Mouse (Mus musculus): Measurements from ENCODE around the gene Apobr. TPM values are rescaled to one million over a fixed set of nuclear protein-coding genes. Genes with fewer than 3 reads are reported as not detected.

Apobr gene
- polyA plus RNA-seq, 1 experiment: 7.2 TPM

DNA sequence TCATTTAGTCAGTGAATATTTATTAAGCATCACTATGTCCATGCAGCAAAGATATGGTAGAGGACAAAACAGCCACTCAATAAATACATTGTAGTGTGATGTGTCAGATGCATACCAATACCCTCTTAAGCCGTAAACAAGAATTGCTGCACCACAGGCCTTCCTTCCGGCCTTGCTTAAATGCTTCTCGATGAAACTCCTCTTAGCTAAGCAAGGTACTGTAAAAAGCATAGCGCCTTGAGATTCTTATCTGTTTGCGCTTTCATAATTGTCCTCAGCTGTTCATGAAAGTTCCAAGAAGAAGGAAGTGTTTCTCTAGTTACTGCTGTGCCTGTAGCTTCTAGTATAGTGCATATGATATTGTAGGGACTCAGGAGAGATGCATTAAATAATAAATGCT lies 21.9 kb downstream of the Apobr start:
- H3K27ac ChIP-seq (ENCODE audit: control insufficient read depth, insufficient read depth, low read length): no peak overlapping the region
- no peaks in the 10 kb centered on the region for H3K27me3 ChIP-seq (ENCODE audit: control insufficient read depth, insufficient read depth, low read length)
- no peak overlapping the region for H3K4me3 ChIP-seq (ENCODE audit: control insufficient read depth, insufficient read depth, low read length)
- TF ChIP-seq CTCF (IDR thresholded peaks at IDR 0.05; ENCODE audit: borderline replicate concordance, control insufficient read depth, extremely low read depth, insufficient read depth, low read length, poor library complexity) (no peak), POLR2A (IDR thresholded peaks at IDR 0.05; ENCODE audit: control insufficient read depth, extremely low read depth, insufficient read depth, low read length, poor library complexity) (no peak)
- DNase-seq: no peak
- peaks cover 5% of the 10 kb centered on the region for H3K4me1 ChIP-seq (replicated peaks; ENCODE audit: control insufficient read depth, insufficient read depth, low read length)
- WGBS: 16% methylated on average over 5 of the region's 5 CpGs
- no peaks in the 10 kb centered on the region for H3K36me3 ChIP-seq (ENCODE audit: control insufficient read depth, insufficient read depth, low read length)

GRCm38 (mm10) chr7:126607064-126607463 lies 22.3 kb downstream of the Apobr start:
- Histone ChIP-seq H3K4me3 (ENCODE audit: control insufficient read depth, insufficient read depth, low read length) (no peak overlapping the region), H3K27me3 (ENCODE audit: control insufficient read depth, insufficient read depth, low read length) (no peaks in the 10 kb centered on the region), H3K27ac (ENCODE audit: control insufficient read depth, insufficient read depth, low read length) (no peak overlapping the region), H3K36me3 (ENCODE audit: control insufficient read depth, insufficient read depth, low read length) (no peaks in the 10 kb centered on the region), H3K4me1 (replicated peaks; ENCODE audit: control insufficient read depth, insufficient read depth, low read length) (peaks cover 5% of the 10 kb centered on the region)
- TF ChIP-seq POLR2A (IDR thresholded peaks at IDR 0.05; ENCODE audit: control insufficient read depth, extremely low read depth, insufficient read depth, low read length, poor library complexity): no peak
- TF ChIP-seq CTCF (IDR thresholded peaks at IDR 0.05; ENCODE audit: borderline replicate concordance, control insufficient read depth, extremely low read depth, insufficient read depth, low read length, poor library complexity): no peak
- WGBS: 88% methylated on average over 3 of the region's 3 CpGs
- no peak for DNase-seq

GRCm38 (mm10) chr7:126607796-126608195 lies 23.1 kb downstream of the Apobr start:
- no peaks in the 10 kb centered on the region for H3K27me3 ChIP-seq (ENCODE audit: control insufficient read depth, insufficient read depth, low read length)
- H3K4me3 ChIP-seq (ENCODE audit: control insufficient read depth, insufficient read depth, low read length): no peak overlapping the region
- H3K27ac ChIP-seq (ENCODE audit: control insufficient read depth, insufficient read depth, low read length): no peak overlapping the region
- 94% methylated on average over 5 of the region's 5 CpGs for WGBS
- H3K4me1 ChIP-seq (replicated peaks; ENCODE audit: control insufficient read depth, insufficient read depth, low read length): peaks cover 5% of the 10 kb centered on the region
- TF ChIP-seq CTCF (IDR thresholded peaks at IDR 0.05; ENCODE audit: borderline replicate concordance, control insufficient read depth, extremely low read depth, insufficient read depth, low read length, poor library complexity): no peak
- no peak for TF ChIP-seq POLR2A (IDR thresholded peaks at IDR 0.05; ENCODE audit: control insufficient read depth, extremely low read depth, insufficient read depth, low read length, poor library complexity)
- no peaks in the 10 kb centered on the region for H3K36me3 ChIP-seq (ENCODE audit: control insufficient read depth, insufficient read depth, low read length)
- no peak for DNase-seq

GRCm38 (mm10) chr7:126612736-126613135 lies 28.0 kb downstream of the Apobr start:
- 89% methylated on average over 3 of the region's 3 CpGs for WGBS
- TF ChIP-seq POLR2A (IDR thresholded peaks at IDR 0.05; ENCODE audit: control insufficient read depth, extremely low read depth, insufficient read depth, low read length, poor library complexity): no peak
- TF ChIP-seq CTCF (IDR thresholded peaks at IDR 0.05; ENCODE audit: borderline replicate concordance, control insufficient read depth, extremely low read depth, insufficient read depth, low read length, poor library complexity): no peak
- Histone ChIP-seq H3K27ac (ENCODE audit: control insufficient read depth, insufficient read depth, low read length) (no peak overlapping the region), H3K36me3 (ENCODE audit: control insufficient read depth, insufficient read depth, low read length) (no peaks in the 10 kb centered on the region), H3K27me3 (ENCODE audit: control insufficient read depth, insufficient read depth, low read length) (no peaks in the 10 kb centered on the region), H3K4me3 (ENCODE audit: control insufficient read depth, insufficient read depth, low read length) (no peak overlapping the region), H3K4me1 (replicated peaks; ENCODE audit: control insufficient read depth, insufficient read depth, low read length) (no peaks in the 10 kb centered on the region)
- DNase-seq: no peak

DNA sequence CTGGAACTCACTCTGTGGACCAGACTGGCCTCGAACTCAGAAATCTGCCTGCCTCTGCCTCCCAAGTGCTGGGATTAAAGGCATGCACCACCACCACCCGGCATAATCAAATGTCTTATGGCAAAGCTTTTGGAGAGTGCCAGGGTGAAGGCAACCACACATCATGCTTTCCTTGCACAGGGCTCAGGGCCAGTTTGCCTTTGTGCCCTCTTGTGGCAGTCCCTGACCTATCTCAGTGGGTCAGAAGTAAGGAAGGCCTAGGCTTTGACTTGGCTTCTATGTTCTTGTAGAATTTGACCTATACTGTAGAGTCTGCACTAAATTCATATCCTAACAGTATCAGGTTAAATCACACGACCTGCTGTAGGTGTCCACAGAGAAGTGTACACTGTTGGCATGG lies 32.0 kb downstream of the Apobr start:
- 79% methylated on average over 3 of the region's 3 CpGs for WGBS
- no peak overlapping the region for H3K4me3 ChIP-seq (ENCODE audit: control insufficient read depth, insufficient read depth, low read length)
- no peaks in the 10 kb centered on the region for H3K4me1 ChIP-seq (replicated peaks; ENCODE audit: control insufficient read depth, insufficient read depth, low read length)
- H3K27me3 ChIP-seq (ENCODE audit: control insufficient read depth, insufficient read depth, low read length): no peaks in the 10 kb centered on the region
- no peaks in the 10 kb centered on the region for H3K36me3 ChIP-seq (ENCODE audit: control insufficient read depth, insufficient read depth, low read length)
- no peak for DNase-seq
- no peak overlapping the region for H3K27ac ChIP-seq (ENCODE audit: control insufficient read depth, insufficient read depth, low read length)
- no peak for TF ChIP-seq CTCF (IDR thresholded peaks at IDR 0.05; ENCODE audit: borderline replicate concordance, control insufficient read depth, extremely low read depth, insufficient read depth, low read length, poor library complexity)
- TF ChIP-seq POLR2A (IDR thresholded peaks at IDR 0.05; ENCODE audit: control insufficient read depth, extremely low read depth, insufficient read depth, low read length, poor library complexity): no peak

DNA sequence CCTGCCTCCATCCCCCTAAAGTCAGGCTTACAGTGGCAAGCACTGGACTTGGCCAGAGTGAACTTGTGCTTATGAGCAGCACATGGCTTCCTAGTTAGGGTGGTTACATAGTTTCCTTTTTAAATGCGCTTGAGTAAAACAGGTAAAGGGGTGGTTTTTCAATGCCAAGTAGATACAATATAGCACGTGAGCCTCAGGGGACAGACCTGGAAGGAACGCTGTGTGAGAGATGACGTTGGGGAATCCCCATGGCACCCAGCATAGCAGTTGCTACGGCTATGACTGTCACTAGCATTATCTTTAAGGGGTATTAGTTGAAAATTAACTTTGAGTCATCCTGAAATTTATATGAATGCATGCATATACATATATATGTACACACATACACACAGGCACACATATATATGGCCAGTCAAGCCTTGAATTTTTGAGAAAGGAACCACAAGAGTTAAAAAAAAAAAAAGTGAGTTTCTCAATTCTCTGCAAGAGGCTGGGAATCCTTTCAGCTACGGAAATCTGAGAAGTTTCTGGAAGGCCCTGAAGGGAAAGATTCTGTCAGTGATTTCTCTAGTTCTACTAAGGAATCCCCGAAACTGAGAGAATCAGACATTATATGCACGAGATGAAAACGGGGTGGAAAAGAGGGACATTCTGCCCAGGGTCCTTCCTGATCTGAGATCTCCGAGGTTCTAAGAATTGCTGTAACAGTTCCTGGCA lies 35.0 kb downstream of the Apobr start:
- Histone ChIP-seq H3K27me3 (ENCODE audit: control insufficient read depth, insufficient read depth, low read length) (no peaks in the 10 kb centered on the region), H3K4me1 (replicated peaks; ENCODE audit: control insufficient read depth, insufficient read depth, low read length) (no peaks in the 10 kb centered on the region), H3K4me3 (ENCODE audit: control insufficient read depth, insufficient read depth, low read length) (no peak overlapping the region), H3K27ac (ENCODE audit: control insufficient read depth, insufficient read depth, low read length) (no peak overlapping the region), H3K36me3 (ENCODE audit: control insufficient read depth, insufficient read depth, low read length) (no peaks in the 10 kb centered on the region)
- 86% methylated on average over 10 of the region's 10 CpGs for WGBS
- no peak for DNase-seq
- TF ChIP-seq POLR2A (IDR thresholded peaks at IDR 0.05; ENCODE audit: control insufficient read depth, extremely low read depth, insufficient read depth, low read length, poor library complexity) (no peak), CTCF (IDR thresholded peaks at IDR 0.05; ENCODE audit: borderline replicate concordance, control insufficient read depth, extremely low read depth, insufficient read depth, low read length, poor library complexity) (no peak)

Measured in thymus, adult 2 months (tissue).